Mouse (Mus musculus) forebrain, embryonic 10.5 days (tissue): ENCODE measurements around the gene Abca17. TPM values are rescaled to one million over a fixed set of nuclear protein-coding genes. Genes with fewer than 3 reads are reported as not detected.

Source experiments
- DNase-seq: peaks from one replicate; pipeline ENCODE4 v3.0.0-alpha.2; 2017; ENCODE audit warnings: low spot score; ENCODE audit errors: extremely low spot score
- H3K27ac ChIP-seq: fragments of 300-500 bp; sonication (generic); 2 replicates; pipeline ENCODE4 v1.5.1; 2016; ENCODE audit warnings: mild to moderate bottlenecking
- H3K27me3 ChIP-seq: fragments of 300-500 bp; sonication (generic); 2 replicates; pipeline ENCODE4 v1.6.1; 2016; ENCODE audit warnings: mild to moderate bottlenecking; ENCODE audit not compliant: poor library complexity, severe bottlenecking
- H3K36me3 ChIP-seq: fragments of 300-500 bp; sonication (generic); replicated peaks from 2 replicates; pipeline ENCODE4 v1.6.1; 2016; ENCODE audit warnings: mild to moderate bottlenecking, moderate library complexity
- H3K4me1 ChIP-seq: fragments of 300-500 bp; sonication (generic); 2 replicates; pipeline ENCODE4 v1.6.1; 2016
- H3K4me3 ChIP-seq: fragments of 300-500 bp; sonication (generic); 2 replicates; pipeline ENCODE4 v1.5.1; 2016; ENCODE audit warnings: mild to moderate bottlenecking, moderate library complexity
- H3K9me3 ChIP-seq: fragments of 300-500 bp; sonication (generic); 2 replicates; pipeline ENCODE4 v1.6.1; 2016; ENCODE audit warnings: mild to moderate bottlenecking, moderate library complexity
- WGBS: fragments of 180-500 bp; shearing (Covaris S2); methylation state at CpG from one replicate; pipeline ENCODE4 v1.1.7; 2016; 5-methylcytosine and 5-hydroxymethylcytosine counted together
- polyA plus RNA-seq: library from polyadenylated mRNA; unstranded; fragments of >200 nt; fragmentation: Nextera tagmentation; extraction: Ambion mirVana; gene quantifications from 2 replicates; pipeline ENCODE4 v1.2.1, GENCODE M21; 2016

Abca17 gene
- polyA plus RNA-seq: not detected in 2 replicates

DNA sequence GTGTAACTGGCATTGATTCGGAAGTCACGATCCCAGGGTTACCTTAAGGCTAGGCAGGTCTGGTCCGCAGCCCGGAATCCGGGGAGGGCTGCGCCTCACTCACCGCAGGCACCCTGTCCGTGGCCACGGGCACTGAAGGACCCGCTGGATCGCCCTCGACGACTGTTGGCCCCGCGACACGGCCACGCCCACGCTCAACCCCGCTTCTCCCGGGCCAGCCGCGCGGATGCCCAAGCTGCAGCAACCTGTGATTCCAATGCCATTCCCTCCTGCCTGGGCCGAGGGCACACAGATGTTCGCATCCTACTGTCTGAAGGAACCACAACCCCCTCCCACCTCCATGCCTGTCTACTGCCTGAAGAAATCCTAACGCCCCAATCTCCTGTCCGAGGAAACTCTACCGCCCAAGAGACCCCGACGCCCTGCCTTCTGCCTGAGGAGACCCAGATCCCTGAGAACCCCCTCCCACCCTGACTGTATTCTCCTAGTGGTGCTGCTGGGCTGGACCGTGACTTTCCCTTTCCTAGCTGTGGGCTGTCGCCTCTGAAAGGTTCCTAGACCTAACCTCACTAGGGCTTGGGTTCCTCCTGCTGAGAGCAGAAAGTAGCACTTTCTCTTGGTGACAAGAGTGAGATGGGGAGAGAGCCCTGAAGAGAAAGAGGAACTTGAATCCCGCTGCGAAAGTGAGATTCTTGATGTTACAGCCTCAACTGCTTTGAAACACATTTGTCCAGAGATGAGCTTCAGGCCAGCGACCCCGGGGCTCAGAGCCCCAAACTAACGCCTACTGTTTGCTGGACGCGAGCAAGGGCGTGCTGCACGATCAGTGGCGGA is at the start of gene Abca17:
Gene Abca17, minus strand, starts transcription at position 143 of the 834 bp plus-strand sequence.
- Histone ChIP-seq H3K36me3 (no peaks in the 10 kb centered on the region), H3K4me3 (peak within 1 kb of the TSS; percentile 83), H3K27me3 (peaks cover 54% of the 10 kb centered on the region), H3K9me3 (no peaks in the 10 kb centered on the region), H3K4me1 (peaks cover 34% of the 10 kb centered on the region), H3K27ac (peak within 1 kb of the TSS; percentile 90)
- 4% methylated on average over 42 of the region's 42 CpGs for WGBS
- peak; percentile 27 for DNase-seq

GRCm38 (mm10) chr17:24394456-24394855 is 43.6 kb upstream of the Abca17 start:
- Histone ChIP-seq H3K36me3 (peaks cover 8% of the 10 kb centered on the region; the same call in 1 of the 2 replicates), H3K9me3 (no peaks in the 10 kb centered on the region), H3K27me3 (no peaks in the 10 kb centered on the region), H3K4me3 (no peak overlapping the region), H3K27ac (no peak overlapping the region), H3K4me1 (no peaks in the 10 kb centered on the region)
- 90% methylated on average over 7 of the region's 7 CpGs for WGBS
- DNase-seq: no peak

- H3K36me3 ChIP-seq: peaks cover 8% of the 10 kb centered on the region
- H3K4me3 ChIP-seq: no peak overlapping the region
- no peak overlapping the region for H3K27ac ChIP-seq
- no peaks in the 10 kb centered on the region for H3K9me3 ChIP-seq
- H3K4me1 ChIP-seq: no peaks in the 10 kb centered on the region
- no peaks in the 10 kb centered on the region for H3K27me3 ChIP-seq
- WGBS: 34% methylated on average over 4 of the region's 4 CpGs
- no peak for DNase-seq
Measured at GRCm38 (mm10) chr17:24393527-24393926, 42.7 kb upstream of the Abca17 start.

DNA sequence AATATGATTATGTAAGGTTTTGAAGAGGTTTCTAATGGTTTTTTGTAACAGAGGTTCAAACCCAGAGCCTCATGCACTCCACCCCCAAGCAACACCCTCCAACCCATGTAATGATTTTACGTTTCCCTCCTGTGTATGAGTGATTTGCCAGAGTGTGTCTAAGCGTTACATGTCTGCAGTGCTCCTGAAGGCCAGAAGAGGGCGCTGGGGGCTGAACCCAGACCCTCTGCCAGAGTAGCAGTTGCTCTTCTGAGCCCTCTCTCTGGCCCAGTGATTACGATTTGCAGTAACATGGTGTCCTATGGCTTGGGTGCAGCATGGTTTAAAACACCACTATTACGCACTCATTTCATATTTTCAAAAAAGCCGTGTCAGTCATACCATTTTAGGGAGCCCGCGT is 40.3 kb upstream of the Abca17 start:
- WGBS: 69% methylated on average over 8 of the region's 8 CpGs
- no peaks in the 10 kb centered on the region for H3K27me3 ChIP-seq
- peak; percentile 21 for DNase-seq
- peaks cover 18% of the 10 kb centered on the region for H3K36me3 ChIP-seq
- H3K4me3 ChIP-seq: no peak overlapping the region
- H3K9me3 ChIP-seq: no peaks in the 10 kb centered on the region
- H3K4me1 ChIP-seq: no peaks in the 10 kb centered on the region
- H3K27ac ChIP-seq: no peak overlapping the region

GRCm38 (mm10) chr17:24389865-24390264 is 39.0 kb upstream of the Abca17 start:
- Histone ChIP-seq H3K27me3 (no peaks in the 10 kb centered on the region), H3K4me1 (no peaks in the 10 kb centered on the region), H3K9me3 (no peaks in the 10 kb centered on the region), H3K36me3 (peaks cover 25% of the 10 kb centered on the region), H3K4me3 (no peak overlapping the region), H3K27ac (no peak overlapping the region)
- no peak for DNase-seq
- 7% methylated on average over 2 of the region's 2 CpGs for WGBS

GRCm38 (mm10) chr17:24388711-24389110 is 37.8 kb upstream of the Abca17 start:
- Histone ChIP-seq H3K4me1 (no peaks in the 10 kb centered on the region), H3K27me3 (no peaks in the 10 kb centered on the region), H3K27ac (no peak overlapping the region), H3K9me3 (no peaks in the 10 kb centered on the region), H3K36me3 (peaks cover 32% of the 10 kb centered on the region), H3K4me3 (no peak overlapping the region)
- WGBS: 87% methylated on average over 5 of the region's 5 CpGs
- no peak for DNase-seq

DNA sequence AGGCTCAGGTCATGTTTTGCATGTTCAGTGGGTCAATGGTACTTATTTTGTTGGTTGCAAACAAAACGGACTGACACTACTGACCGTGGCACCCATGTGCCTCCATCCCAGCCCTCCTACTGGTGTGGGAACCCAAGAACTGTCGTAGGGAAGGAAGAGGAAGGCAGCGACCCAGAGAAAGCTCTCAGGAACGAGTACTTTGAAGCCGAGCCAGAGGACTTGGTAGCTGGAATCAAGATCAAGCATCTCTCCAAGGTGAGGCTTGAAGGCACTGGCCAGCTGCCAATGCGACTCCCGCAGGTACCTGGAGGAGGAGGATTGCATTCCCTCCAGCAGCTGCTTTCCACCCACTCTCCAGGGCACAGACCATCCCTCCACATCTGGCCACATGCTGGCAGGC is 32.9 kb upstream of the Abca17 start:
- H3K27ac ChIP-seq: no peak overlapping the region
- no peak overlapping the region for H3K4me3 ChIP-seq
- no peaks in the 10 kb centered on the region for H3K9me3 ChIP-seq
- H3K4me1 ChIP-seq: no peaks in the 10 kb centered on the region
- 90% methylated on average over 8 of the region's 8 CpGs for WGBS
- H3K27me3 ChIP-seq: no peaks in the 10 kb centered on the region
- DNase-seq: no peak
- peaks cover 33% of the 10 kb centered on the region for H3K36me3 ChIP-seq

- Histone ChIP-seq H3K9me3 (no peaks in the 10 kb centered on the region), H3K4me3 (no peak overlapping the region), H3K27ac (no peak overlapping the region), H3K27me3 (no peaks in the 10 kb centered on the region), H3K36me3 (peaks cover 29% of the 10 kb centered on the region), H3K4me1 (no peaks in the 10 kb centered on the region)
- DNase-seq: no peak
- 88% methylated on average over 2 of the region's 2 CpGs for WGBS
Measured at GRCm38 (mm10) chr17:24378496-24378895, 27.6 kb upstream of the Abca17 start.

GRCm38 (mm10) chr17:24375886-24376285 is 25.0 kb upstream of the Abca17 start:
- peaks cover 33% of the 10 kb centered on the region for H3K36me3 ChIP-seq
- no peaks in the 10 kb centered on the region for H3K27me3 ChIP-seq
- WGBS: 93% methylated on average over 6 of the region's 6 CpGs
- DNase-seq: no peak
- H3K27ac ChIP-seq: no peak overlapping the region
- H3K4me1 ChIP-seq: no peaks in the 10 kb centered on the region
- H3K4me3 ChIP-seq: no peak overlapping the region
- H3K9me3 ChIP-seq: no peaks in the 10 kb centered on the region

GRCm38 (mm10) chr17:24375094-24375712 is 24.3 kb upstream of the Abca17 start:
- Histone ChIP-seq H3K36me3 (peaks cover 33% of the 10 kb centered on the region), H3K4me3 (no peak overlapping the region)
- no peak for DNase-seq

GRCm38 (mm10) chr17:24365863-24366262 is 15.0 kb upstream of the Abca17 start:
- Histone ChIP-seq H3K4me3 (no peak overlapping the region), H3K9me3 (no peaks in the 10 kb centered on the region), H3K36me3 (peaks cover 19% of the 10 kb centered on the region), H3K27me3 (no peaks in the 10 kb centered on the region), H3K4me1 (peaks cover 9% of the 10 kb centered on the region; the same call in 1 of the 2 replicates), H3K27ac (peak overlapping the region; percentile 15; the same call in 1 of the 2 replicates)
- DNase-seq: no peak
- WGBS: 63% methylated on average over 13 of the region's 13 CpGs

More at GRCm38 (mm10) chr17:24375094-24375712, 24.3 kb upstream of the Abca17 start:
- 77% methylated on average over 5 of the region's 5 CpGs for WGBS
- H3K27ac ChIP-seq: no peak overlapping the region
- H3K9me3 ChIP-seq: no peaks in the 10 kb centered on the region
- H3K4me1 ChIP-seq: no peaks in the 10 kb centered on the region
- no peaks in the 10 kb centered on the region for H3K27me3 ChIP-seq

- H3K4me1 ChIP-seq: peaks cover 13% of the 10 kb centered on the region; the same call in 1 of the 2 replicates
- no peak for DNase-seq
- no peak overlapping the region for H3K4me3 ChIP-seq
- H3K27me3 ChIP-seq: no peaks in the 10 kb centered on the region
- no peak overlapping the region for H3K27ac ChIP-seq
- 90% methylated on average over 9 of the region's 9 CpGs for WGBS
- H3K36me3 ChIP-seq: peaks cover 19% of the 10 kb centered on the region
- no peaks in the 10 kb centered on the region for H3K9me3 ChIP-seq
Measured at GRCm38 (mm10) chr17:24364461-24364860, 13.6 kb upstream of the Abca17 start.

- no peaks in the 10 kb centered on the region for H3K27me3 ChIP-seq
- no peak overlapping the region for H3K4me3 ChIP-seq
- H3K27ac ChIP-seq: no peak overlapping the region
- 79% methylated on average over 9 of the region's 9 CpGs for WGBS
- no peak for DNase-seq
- H3K4me1 ChIP-seq: peaks cover 13% of the 10 kb centered on the region; the same call in 1 of the 2 replicates
- H3K36me3 ChIP-seq: peaks cover 13% of the 10 kb centered on the region
- no peaks in the 10 kb centered on the region for H3K9me3 ChIP-seq
Measured at GRCm38 (mm10) chr17:24362527-24362926, 11.7 kb upstream of the Abca17 start.
